Mouse (Mus musculus) neural tube, embryonic 14.5 days (tissue): ENCODE data around the gene Wnt7a. TPM values are rescaled to one million over a fixed set of nuclear protein-coding genes. Genes with fewer than 3 reads are reported as not detected.

ENCODE experiments used
- ATAC-seq: fragments of 200-750 bp; cut with Nextera tagmentation; 2 replicates; pipeline ENCODE4 v1.8.0; 2017; ENCODE audit warnings: low read depth, mild to moderate bottlenecking, moderate TSS enrichment, moderate library complexity
- H3K27ac ChIP-seq: fragments of 300-500 bp; sonication (generic); 2 replicates; pipeline ENCODE4 v1.5.1; 2014; ENCODE audit warnings: low read depth, mild to moderate bottlenecking, control low read depth, low read length, moderate library complexity, mixed read lengths
- H3K27me3 ChIP-seq: fragments of 300-500 bp; sonication (generic); 2 replicates; pipeline ENCODE4 v1.6.1; 2014; ENCODE audit warnings: low read length; ENCODE audit not compliant: control insufficient read depth, insufficient read depth
- H3K36me3 ChIP-seq: fragments of 300-500 bp; sonication (generic); 2 replicates; pipeline ENCODE4 v1.6.1; 2014; ENCODE audit warnings: low read length, mixed read lengths; ENCODE audit not compliant: control insufficient read depth, insufficient read depth
- H3K4me1 ChIP-seq: fragments of 300-500 bp; sonication (generic); 2 replicates; pipeline ENCODE4 v1.6.1; 2014; ENCODE audit warnings: low read length; ENCODE audit not compliant: control insufficient read depth, insufficient read depth
- H3K4me2 ChIP-seq: fragments of 300-500 bp; sonication (generic); 2 replicates; pipeline ENCODE4 v1.6.1; 2014; ENCODE audit warnings: mild to moderate bottlenecking, low read depth, low read length, control low read depth
- H3K4me3 ChIP-seq: fragments of 300-500 bp; sonication (generic); 2 replicates; pipeline ENCODE4 v1.5.1; 2014; ENCODE audit warnings: low read depth, low read length, control low read depth, mixed read lengths
- H3K9ac ChIP-seq: fragments of 300-500 bp; sonication (generic); replicated peaks from 2 replicates; pipeline ENCODE4 v1.6.1; 2014; ENCODE audit warnings: low read depth, mild to moderate bottlenecking, control low read depth, low read length, mixed read lengths
- H3K9me3 ChIP-seq: fragments of 300-500 bp; sonication (generic); 2 replicates; pipeline ENCODE4 v1.6.1; 2016; ENCODE audit warnings: low read length; ENCODE audit not compliant: control insufficient read depth
- WGBS: fragments of 180-500 bp; shearing (Covaris S2); extraction: QIAGEN DNeasy Blood & Tissue Kit; methylation state at CpG from one replicate; pipeline ENCODE4 v1.1.7; 2014; 5-methylcytosine and 5-hydroxymethylcytosine counted together
- polyA plus RNA-seq: library from polyadenylated mRNA; unstranded; fragments of >200 nt; fragmentation: Nextera tagmentation; extraction: Ambion mirVana; gene quantifications from 2 replicates; pipeline ENCODE4 v1.2.1, GENCODE M21; 2014

Gene Wnt7a
- polyA plus RNA-seq, 1 experiment from 2014 or later = 9.4 TPM

DNA sequence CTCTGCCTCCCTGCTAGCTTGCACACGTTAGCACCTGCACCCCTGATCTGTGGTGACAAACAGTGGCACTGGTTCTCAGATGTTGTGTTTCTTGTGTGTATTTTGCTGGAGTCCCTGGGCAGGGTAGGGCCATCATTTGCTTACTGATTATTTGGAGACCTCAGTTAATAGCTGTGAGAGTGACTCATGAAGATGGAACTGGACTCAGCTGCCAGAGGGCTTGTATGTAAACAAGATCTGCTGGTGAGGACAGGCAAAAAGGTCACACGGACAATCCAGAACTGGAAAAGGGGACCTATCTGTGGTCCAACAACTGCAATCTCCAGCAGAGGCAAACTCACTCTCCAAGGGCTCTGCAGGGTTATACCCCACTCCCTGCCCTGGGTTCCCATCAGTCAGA lies 52.8 kb downstream of the Wnt7a start:
- 80% methylated on average over 2 of the region's 2 CpGs for WGBS

DNA sequence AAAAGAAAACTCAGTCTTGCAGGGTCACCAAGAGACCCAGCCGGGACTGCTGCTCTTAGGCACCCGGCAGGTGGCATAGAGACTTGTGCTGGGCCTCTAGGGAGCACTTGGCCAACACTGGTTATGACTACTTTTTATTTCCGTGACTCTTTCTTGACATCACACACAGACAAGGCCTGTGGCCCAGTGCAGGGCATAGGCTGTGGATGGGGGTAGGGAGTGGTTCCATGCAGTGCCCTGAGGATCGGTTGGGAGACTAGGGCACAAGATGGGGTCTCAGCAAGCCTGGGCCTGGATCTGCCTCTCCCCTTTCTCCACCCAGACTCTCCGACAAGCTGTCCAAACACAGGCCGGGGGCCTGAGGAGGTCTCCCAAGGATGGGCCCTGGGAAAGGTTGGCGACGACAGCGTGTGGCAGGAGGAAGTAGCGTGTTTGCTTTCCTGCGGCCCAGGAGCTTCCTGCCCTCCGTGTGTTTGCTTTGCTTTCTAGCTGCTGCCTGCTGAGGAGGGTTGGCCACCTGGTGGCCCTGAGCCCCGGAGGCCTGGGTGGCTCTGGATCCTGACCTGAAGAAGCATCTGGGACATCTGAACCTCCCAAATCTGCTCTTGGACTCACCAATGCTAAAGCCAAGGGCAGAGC lies 53.8 kb downstream of the Wnt7a start:
- Histone ChIP-seq H3K4me3 (no peak overlapping the region), H3K4me2 (no peak overlapping the region), H3K4me1 (0 out of 2 replicates have a peak, but pooled peaks cover 4% of the 10 kb centered on the region), H3K9ac (no peak overlapping the region), H3K27me3 (no peaks in the 10 kb centered on the region), H3K36me3 (no peaks in the 10 kb centered on the region), H3K9me3 (no peaks in the 10 kb centered on the region), H3K27ac (no peak overlapping the region)
- 72% methylated on average over 13 of the region's 13 CpGs for WGBS
- ATAC-seq = no peak

More for the DNA sequence above, 52.8 kb downstream of the Wnt7a start:
- Histone ChIP-seq H3K9me3 (no peaks in the 10 kb centered on the region), H3K4me1 (0 out of 2 replicates have a peak, but pooled peaks cover 4% of the 10 kb centered on the region), H3K27ac (no peak overlapping the region), H3K27me3 (no peaks in the 10 kb centered on the region), H3K36me3 (no peaks in the 10 kb centered on the region), H3K4me2 (no peak overlapping the region), H3K4me3 (no peak overlapping the region), H3K9ac (no peak overlapping the region)
- ATAC-seq = no peak

DNA sequence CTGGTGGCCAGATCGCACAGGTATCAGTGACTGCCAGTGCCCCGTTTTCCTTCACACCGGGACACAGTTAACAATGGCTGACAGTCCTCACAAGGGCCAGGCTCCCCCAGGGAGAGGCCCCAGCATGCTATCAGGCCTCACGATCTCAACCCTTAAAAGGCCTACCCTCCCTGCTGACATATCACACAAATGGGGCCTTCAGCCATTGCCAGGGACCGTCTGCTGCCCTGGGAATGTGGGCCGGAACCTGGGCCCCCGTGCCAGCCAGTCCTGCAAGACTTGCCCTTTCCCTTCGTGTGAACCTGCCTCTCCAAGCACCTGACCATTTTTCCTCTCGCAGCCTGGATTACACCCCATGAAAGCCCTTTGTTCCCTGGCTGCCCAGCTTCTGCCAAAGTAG lies 61.5 kb downstream of the Wnt7a start:
- no peak overlapping the region for H3K4me2 ChIP-seq
- peaks cover 12% of the 10 kb centered on the region; the same call in 1 of the 2 replicates for H3K4me1 ChIP-seq
- no peaks in the 10 kb centered on the region for H3K36me3 ChIP-seq
- H3K9ac ChIP-seq = no peak overlapping the region
- WGBS = 47% methylated on average over 9 of the region's 9 CpGs
- no peaks in the 10 kb centered on the region for H3K9me3 ChIP-seq
- H3K4me3 ChIP-seq = no peak overlapping the region
- H3K27ac ChIP-seq = no peak overlapping the region
- ATAC-seq = no peak
- H3K27me3 ChIP-seq = no peaks in the 10 kb centered on the region

DNA sequence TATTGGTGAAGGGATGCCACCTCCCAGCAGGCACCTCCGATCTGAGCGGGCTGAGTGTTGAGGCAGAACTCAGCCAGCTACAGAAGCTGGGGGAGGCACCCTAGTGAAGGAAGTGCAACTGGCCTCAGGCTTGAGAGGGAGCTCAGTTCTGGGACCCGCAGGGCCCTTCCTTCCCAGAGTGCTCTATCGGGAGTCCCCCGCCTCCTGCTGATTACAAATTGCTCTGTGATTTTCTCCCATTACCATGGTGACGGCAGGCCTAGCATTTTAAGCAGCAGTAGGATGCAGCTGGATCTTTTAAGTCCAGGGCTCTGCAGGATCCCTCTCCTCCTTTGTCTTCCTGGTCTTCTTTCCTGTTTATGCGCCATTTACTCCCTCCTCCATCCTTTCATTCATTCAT lies 63.4 kb downstream of the Wnt7a start:
- Histone ChIP-seq H3K27ac (peak overlapping the region; percentile 50), H3K27me3 (no peaks in the 10 kb centered on the region), H3K4me1 (peaks cover 12% of the 10 kb centered on the region; the same call in 1 of the 2 replicates), H3K9ac (no peak overlapping the region), H3K9me3 (no peaks in the 10 kb centered on the region), H3K4me3 (no peak overlapping the region), H3K4me2 (0 out of 2 replicates have a peak overlapping the region, but pooled peaks have one; percentile 2), H3K36me3 (no peaks in the 10 kb centered on the region)
- 7% methylated on average over 7 of the region's 7 CpGs for WGBS
- ATAC-seq = peak; percentile 66

DNA sequence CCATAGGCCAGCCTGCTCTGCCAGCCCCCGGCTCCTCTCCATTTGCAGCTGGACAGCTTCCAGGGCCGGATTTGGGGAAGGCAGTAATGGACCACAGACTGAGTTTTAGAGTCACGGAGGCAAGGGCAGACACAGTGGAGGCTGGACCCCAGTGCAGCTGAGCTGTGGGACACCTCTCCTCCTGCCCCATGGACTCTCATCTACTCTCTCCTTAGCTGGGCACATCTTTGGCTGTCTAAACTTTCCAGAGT lies 64.3 kb downstream of the Wnt7a start:
- Histone ChIP-seq H3K4me2 (no peak overlapping the region), H3K9me3 (no peaks in the 10 kb centered on the region), H3K4me3 (no peak overlapping the region), H3K36me3 (no peaks in the 10 kb centered on the region), H3K27me3 (no peaks in the 10 kb centered on the region), H3K9ac (no peak overlapping the region), H3K4me1 (peaks cover 12% of the 10 kb centered on the region; the same call in 1 of the 2 replicates), H3K27ac (peak overlapping the region; percentile 50)
- WGBS = 28% methylated on average over 3 of the region's 3 CpGs
- no peak for ATAC-seq

DNA sequence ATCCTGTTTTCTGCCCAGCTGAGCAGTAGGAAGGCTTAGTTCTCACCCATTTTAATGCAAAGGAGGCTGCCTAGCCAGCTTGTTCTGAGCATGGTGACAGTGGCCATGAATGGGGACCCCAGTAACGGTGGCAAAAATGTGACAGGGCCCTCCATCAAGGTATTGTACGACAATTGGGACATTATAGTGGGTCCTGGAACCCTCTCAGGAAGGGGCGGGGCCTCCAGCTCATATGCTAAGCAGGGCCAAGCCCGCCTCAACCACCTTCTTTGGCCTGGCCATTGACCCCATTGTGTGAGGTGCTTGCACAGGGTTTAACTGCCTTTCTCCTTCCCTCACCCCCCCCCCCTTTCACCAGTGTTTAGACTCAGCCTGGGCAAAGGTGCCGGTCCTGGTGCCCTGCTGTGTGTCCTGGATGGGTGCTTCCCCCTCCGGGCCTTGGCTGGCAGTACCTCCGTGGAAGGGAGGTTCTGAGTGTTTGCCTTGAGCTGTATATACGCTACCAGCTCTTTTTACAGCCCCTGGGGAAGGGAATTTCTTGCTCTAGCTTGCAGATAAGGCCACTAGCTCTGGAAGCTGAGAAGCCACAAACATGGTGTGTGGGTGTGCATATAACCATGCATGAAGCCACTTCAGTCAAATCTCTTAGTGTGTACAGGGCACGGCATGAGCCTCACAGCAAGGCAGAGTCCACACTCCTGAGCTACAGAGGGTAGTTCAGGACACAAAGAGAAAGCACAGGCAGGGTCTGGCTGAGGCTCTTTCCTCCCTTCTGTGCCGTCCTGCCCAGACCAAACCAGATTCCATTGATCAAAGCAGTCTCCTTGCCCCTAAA lies 64.9 kb downstream of the Wnt7a start:
- peaks cover 12% of the 10 kb centered on the region; the same call in 1 of the 2 replicates for H3K4me1 ChIP-seq
- H3K36me3 ChIP-seq = no peaks in the 10 kb centered on the region
- 15% methylated on average over 10 of the region's 10 CpGs for WGBS

DNA sequence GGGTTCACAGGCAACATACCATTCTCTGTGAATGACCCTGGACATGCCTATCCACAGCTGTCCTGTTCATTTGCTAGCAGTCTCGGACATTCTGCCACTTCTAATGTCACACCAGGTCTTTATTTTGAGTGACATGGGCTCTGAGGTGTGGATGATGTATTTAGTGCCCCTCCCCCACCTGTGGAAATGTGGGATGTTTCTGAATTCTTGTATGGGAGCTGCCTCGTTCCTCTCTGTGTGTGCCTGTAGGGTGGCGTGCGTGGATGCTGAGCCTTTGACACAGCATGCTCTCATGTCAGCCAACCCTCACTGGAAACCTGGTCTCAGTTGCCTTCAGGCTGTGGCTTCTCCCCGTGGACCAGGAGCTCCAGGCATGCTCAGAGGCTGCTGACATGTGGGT lies 66.1 kb downstream of the Wnt7a start:
- H3K27ac ChIP-seq = no peak overlapping the region
- H3K36me3 ChIP-seq = no peaks in the 10 kb centered on the region
- no peaks in the 10 kb centered on the region for H3K9me3 ChIP-seq
- no peak overlapping the region for H3K9ac ChIP-seq
- 44% methylated on average over 5 of the region's 5 CpGs for WGBS
- H3K27me3 ChIP-seq = no peaks in the 10 kb centered on the region
- no peak overlapping the region for H3K4me2 ChIP-seq
- ATAC-seq = no peak
- H3K4me3 ChIP-seq = no peak overlapping the region
- H3K4me1 ChIP-seq = peaks cover 12% of the 10 kb centered on the region; the same call in 1 of the 2 replicates

More for the DNA sequence above, 64.9 kb downstream of the Wnt7a start:
- peak; percentile 76 for ATAC-seq
- Histone ChIP-seq H3K9me3 (no peaks in the 10 kb centered on the region), H3K4me2 (no peak overlapping the region), H3K9ac (no peak overlapping the region), H3K27ac (peak overlapping the region; percentile 50), H3K27me3 (no peaks in the 10 kb centered on the region), H3K4me3 (no peak overlapping the region)

DNA sequence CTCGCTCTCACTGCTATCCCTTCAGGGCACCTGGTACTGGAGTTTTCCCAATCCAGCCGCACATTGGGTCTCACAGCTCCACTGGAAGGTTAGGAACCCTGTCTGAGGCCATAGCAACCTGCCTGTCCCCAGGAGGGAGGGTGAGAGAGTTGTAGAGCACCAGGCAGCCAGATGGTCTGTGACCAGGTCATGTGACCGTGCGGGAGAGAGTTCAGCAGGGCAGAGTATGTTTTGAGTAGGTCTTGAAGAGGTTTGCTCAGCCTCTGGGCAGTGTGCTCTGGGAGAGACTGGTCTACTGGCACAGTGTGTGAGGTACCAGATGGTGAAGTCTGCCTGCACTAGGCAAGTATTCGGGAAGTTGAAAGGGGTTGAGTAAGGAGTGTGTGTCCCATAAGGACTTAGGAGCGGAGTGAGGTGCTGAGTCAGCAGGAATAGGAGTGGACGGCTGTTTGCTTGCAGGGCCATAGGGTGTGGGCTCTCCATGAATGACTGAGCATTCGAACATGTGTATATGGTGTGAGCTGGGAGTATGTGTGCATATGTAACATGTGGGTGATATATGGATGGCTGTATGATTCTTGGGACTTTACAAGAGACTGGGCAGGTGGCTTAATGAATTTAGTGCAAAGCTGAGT lies 71.4 kb downstream of the Wnt7a start:
- peaks cover 5% of the 10 kb centered on the region; the same call in 1 of the 2 replicates for H3K4me1 ChIP-seq
- H3K9me3 ChIP-seq = no peaks in the 10 kb centered on the region
- no peak overlapping the region for H3K27ac ChIP-seq
- H3K36me3 ChIP-seq = no peaks in the 10 kb centered on the region
- 75% methylated on average over 8 of the region's 8 CpGs for WGBS
- H3K27me3 ChIP-seq = no peaks in the 10 kb centered on the region
- no peak overlapping the region for H3K4me2 ChIP-seq
- H3K9ac ChIP-seq = no peak overlapping the region
- ATAC-seq = no peak
- H3K4me3 ChIP-seq = no peak overlapping the region

DNA sequence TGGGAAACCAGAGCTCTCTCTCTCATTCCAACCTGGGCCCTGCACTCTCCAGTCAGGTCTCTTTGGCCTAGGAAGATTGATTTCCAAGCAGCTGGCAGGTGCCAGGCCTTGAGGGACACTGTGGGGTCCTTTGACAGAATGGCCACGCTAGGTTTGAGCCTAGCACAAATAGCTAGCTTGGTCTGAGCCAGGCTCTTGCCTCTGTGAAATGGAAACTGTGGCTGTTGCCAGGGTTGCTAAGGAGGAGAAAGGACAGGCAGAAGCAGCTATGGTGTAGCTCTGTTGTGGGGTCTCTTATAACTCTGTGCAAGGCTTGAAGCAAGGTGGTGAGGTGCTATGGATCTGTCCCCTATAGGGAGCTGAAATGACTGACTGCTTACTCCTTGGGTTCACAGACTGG lies 75.7 kb downstream of the Wnt7a start:
- Histone ChIP-seq H3K36me3 (no peaks in the 10 kb centered on the region), H3K9me3 (no peaks in the 10 kb centered on the region), H3K27me3 (no peaks in the 10 kb centered on the region), H3K4me1 (peaks cover 5% of the 10 kb centered on the region; the same call in 1 of the 2 replicates), H3K4me3 (no peak overlapping the region), H3K9ac (no peak overlapping the region), H3K27ac (no peak overlapping the region), H3K4me2 (no peak overlapping the region)
- ATAC-seq = peak; percentile 34; the same call in 1 of the 2 replicates
- 44% methylated on average over 1 of the region's 1 CpGs for WGBS
